Mouse (Mus musculus) urinary bladder, postnatal 0 days (tissue): ENCODE results near the gene Fgb. TPM values are rescaled to one million over a fixed set of nuclear protein-coding genes. Genes with fewer than 3 reads are reported as not detected.

Experiments
- polyA plus RNA-seq: library from polyadenylated mRNA; unstranded; fragments of >200 nt; fragmentation: Nextera tagmentation; extraction: Ambion mirVana; gene quantifications from 2 replicates; pipeline ENCODE4 v1.2.1, GENCODE M21; 2015

Fgb gene
- 0.67 and 2.7 TPM in 2 replicates for polyA plus RNA-seq

GRCm38 (mm10) chr3:83049680-83050079 lies at the start of gene Fgb:
Gene Fgb (minus strand): TSS chr3:83049863.

GRCm38 (mm10) chr3:83055281-83056038 lies 5.8 kb upstream of the Fgb start, which contains the start of gene Plrg1:
Gene Plrg1 (plus strand): TSS chr3:83055522.

GRCm38 (mm10) chr3:83025475-83026301 lies 24.0 kb downstream of the Fgb start, which contains the start of gene Fga:
Gene Fga (plus strand): TSS chr3:83026076.

GRCm38 (mm10) chr3:83007557-83007956 lies 42.1 kb downstream of the Fgb start, which contains the start of gene Fgg:
Gene Fgg (plus strand): TSS chr3:83007724.

Other genes starting within 250 kb of the Fgb start
- 3.3 and 4.9 TPM in 2 replicates for gene Rbm46, start 173.4 kb downstream of the Fgb start, polyA plus RNA-seq
- 0.06 and 0.13 TPM in 2 replicates for gene Lrat, start 145.9 kb downstream of the Fgb start, polyA plus RNA-seq
- gene Fgg, start 42.1 kb downstream of the Fgb start, polyA plus RNA-seq, result 0.91 and 5.2 TPM in 2 replicates
- gene Fga, start 23.8 kb downstream of the Fgb start, polyA plus RNA-seq, result 0.56 and 3.6 TPM in 2 replicates
- 42.5 and 46.2 TPM in 2 replicates for gene Plrg1, start 5.7 kb upstream of the Fgb start, polyA plus RNA-seq
- gene Dchs2, start 78.1 kb upstream of the Fgb start, polyA plus RNA-seq, result 0.19 and 0.20 TPM in 2 replicates